Mouse (Mus musculus) hindbrain, postnatal 0 days (tissue): ENCODE data around the gene Card19. TPM values are rescaled to one million over a fixed set of nuclear protein-coding genes. Genes with fewer than 3 reads are reported as not detected.
A peak's percentile ranks its signal among the peaks of the same experiment; 100 is the strongest.

ENCODE experiments used
- ATAC-seq: fragments of 200-750 bp; cut with Nextera tagmentation; 2 replicates; pipeline ENCODE4 v1.8.0; 2017; ENCODE audit warnings: mild to moderate bottlenecking, moderate TSS enrichment, moderate library complexity
- DNase-seq: peaks from one replicate; pipeline ENCODE4 v3.0.0-alpha.2; 2015; ENCODE audit warnings: low spot score
- H3K27ac ChIP-seq: fragments of 300-500 bp; sonication (generic); 2 replicates; pipeline ENCODE4 v1.5.1; 2014; ENCODE audit warnings: mild to moderate bottlenecking
- H3K27me3 ChIP-seq: fragments of 300-500 bp; sonication (generic); 2 replicates; pipeline ENCODE4 v1.6.1; 2014; ENCODE audit warnings: low read length, mixed read lengths; ENCODE audit not compliant: insufficient read depth
- H3K36me3 ChIP-seq: fragments of 300-500 bp; sonication (generic); 2 replicates; pipeline ENCODE4 v1.6.1; 2014; ENCODE audit warnings: low read length, mixed read lengths; ENCODE audit not compliant: insufficient read depth
- H3K4me1 ChIP-seq: fragments of 300-500 bp; sonication (generic); 2 replicates; pipeline ENCODE4 v1.6.1; 2014; ENCODE audit warnings: antibody characterized with exemption, low read length, mixed read lengths; ENCODE audit not compliant: insufficient read depth
- H3K4me2 ChIP-seq: fragments of 300-500 bp; sonication (generic); 2 replicates; pipeline ENCODE4 v1.6.1; 2014; ENCODE audit warnings: low read depth, mild to moderate bottlenecking, low read length, moderate library complexity, mixed read lengths
- H3K4me3 ChIP-seq: fragments of 300-500 bp; sonication (generic); 2 replicates; pipeline ENCODE4 v1.5.1; 2014; ENCODE audit warnings: low read length
- H3K9ac ChIP-seq: fragments of 300-500 bp; sonication (generic); replicated peaks from 2 replicates; pipeline ENCODE4 v1.6.1; 2014; ENCODE audit warnings: mild to moderate bottlenecking, low read length, moderate library complexity, mixed read lengths
- H3K9me3 ChIP-seq: fragments of 300-500 bp; sonication (generic); 2 replicates; pipeline ENCODE4 v1.6.1; 2016; ENCODE audit warnings: low read length, mixed read lengths
- CTCF ChIP-seq: IDR thresholded peaks from 2 replicates; pipeline ENCODE4 v1.5.1; 2016; ENCODE audit warnings: antibody characterized with exemption, control low read depth, low read depth
- whole genome bisulfite sequencing: fragments of 180-500 bp; shearing (Covaris S2); extraction: QIAGEN DNeasy Blood & Tissue Kit; methylation state at CpG from one replicate; pipeline ENCODE4 v1.1.7; 2014; 5-methylcytosine and 5-hydroxymethylcytosine counted together
- polyA plus RNA-seq: library from polyadenylated mRNA; unstranded; fragments of >200 nt; fragmentation: Nextera tagmentation; extraction: Ambion mirVana; gene quantifications from 2 replicates; pipeline ENCODE4 v1.2.1, GENCODE M21; 2015
- total RNA-seq: library from RNA; depleted of rRNA; stranded (reverse); fragments of >200 nt; gene quantifications from 2 replicates; pipeline ENCODE4 v1.2.3, GENCODE M21; 2014; rRNA removed

The Card19 gene
- 18.4 and 34.8 TPM in 2 replicates for total RNA-seq
- 49.6 and 50.8 TPM in 2 replicates for polyA plus RNA-seq

GRCm38 (mm10) chr13:49215504-49216219 is at the start of gene Card19:
Gene Card19, minus strand, starts transcription at chr13:49216037.
- Histone ChIP-seq H3K27ac (peak within 1 kb of the TSS; percentile 59), H3K27me3 (no peaks in the 10 kb centered on the region), H3K9me3 (no peaks in the 10 kb centered on the region), H3K9ac (peak within 1 kb of the TSS; percentile 68), H3K4me2 (peak within 1 kb of the TSS; percentile 90), H3K4me1 (peaks cover 28% of the 10 kb centered on the region), H3K36me3 (no peaks in the 10 kb centered on the region), H3K4me3 (peak within 1 kb of the TSS; percentile 65)
- peak; percentile 94 for DNase-seq
- TF ChIP-seq CTCF = no peak
- under 1% methylated on average over 69 of the region's 78 CpGs for WGBS
- peak; percentile 87 for ATAC-seq

DNA sequence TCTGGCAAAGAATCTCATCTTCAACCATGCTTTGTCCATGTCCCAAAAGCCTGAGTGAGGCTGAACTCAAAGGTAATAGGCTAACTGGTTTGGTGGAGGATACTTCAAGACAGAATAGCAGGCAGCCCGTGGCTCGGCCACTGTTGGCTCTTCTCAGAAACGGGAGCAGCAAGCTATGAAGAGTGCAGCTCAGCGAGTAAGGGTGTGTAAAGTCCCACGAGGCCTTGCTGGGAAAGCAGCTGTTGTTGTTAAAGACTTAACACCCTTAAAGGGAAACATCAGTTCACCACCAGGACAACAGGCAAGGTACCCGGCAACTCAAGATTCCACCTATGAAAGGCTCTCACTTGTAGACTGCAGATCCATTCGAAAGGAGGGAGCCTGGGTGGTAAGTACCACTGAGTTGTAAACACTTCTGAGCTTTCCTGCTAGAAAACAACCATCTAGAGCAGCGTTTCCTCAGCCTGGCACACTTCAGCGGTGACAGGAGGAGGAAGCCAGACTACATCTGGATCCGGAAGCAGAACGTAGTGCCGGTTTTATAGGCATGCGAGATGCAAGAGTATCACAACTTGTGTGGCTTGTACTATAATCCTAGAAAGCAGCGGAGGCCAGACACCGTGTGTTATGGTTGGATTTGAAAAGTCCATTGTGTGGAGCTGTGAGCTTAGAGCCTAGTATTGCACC is 44.3 kb upstream of the Card19 start:
- Histone ChIP-seq H3K4me1 (no peaks in the 10 kb centered on the region), H3K4me3 (no peak overlapping the region), H3K27ac (no peak overlapping the region), H3K36me3 (no peaks in the 10 kb centered on the region; the same call in 1 of the 2 replicates), H3K9ac (no peak overlapping the region), H3K27me3 (no peaks in the 10 kb centered on the region), H3K9me3 (no peaks in the 10 kb centered on the region), H3K4me2 (no peak overlapping the region)
- no peak for TF ChIP-seq CTCF
- 82% methylated on average over 15 of the region's 15 CpGs for WGBS
- DNase-seq (no peak), ATAC-seq (no peak)

- H3K9ac ChIP-seq = no peak overlapping the region
- WGBS = 81% methylated on average over 3 of the region's 3 CpGs
- H3K4me1 ChIP-seq = no peaks in the 10 kb centered on the region
- ATAC-seq = no peak
- H3K27ac ChIP-seq = no peak overlapping the region
- no peak overlapping the region for H3K4me3 ChIP-seq
- H3K9me3 ChIP-seq = no peaks in the 10 kb centered on the region
- H3K27me3 ChIP-seq = no peaks in the 10 kb centered on the region
- no peak overlapping the region for H3K4me2 ChIP-seq
- no peaks in the 10 kb centered on the region for H3K36me3 ChIP-seq
- TF ChIP-seq CTCF = no peak
- DNase-seq = no peak
Observed at GRCm38 (mm10) chr13:49257819-49258313, 42.0 kb upstream of the Card19 start.

DNA sequence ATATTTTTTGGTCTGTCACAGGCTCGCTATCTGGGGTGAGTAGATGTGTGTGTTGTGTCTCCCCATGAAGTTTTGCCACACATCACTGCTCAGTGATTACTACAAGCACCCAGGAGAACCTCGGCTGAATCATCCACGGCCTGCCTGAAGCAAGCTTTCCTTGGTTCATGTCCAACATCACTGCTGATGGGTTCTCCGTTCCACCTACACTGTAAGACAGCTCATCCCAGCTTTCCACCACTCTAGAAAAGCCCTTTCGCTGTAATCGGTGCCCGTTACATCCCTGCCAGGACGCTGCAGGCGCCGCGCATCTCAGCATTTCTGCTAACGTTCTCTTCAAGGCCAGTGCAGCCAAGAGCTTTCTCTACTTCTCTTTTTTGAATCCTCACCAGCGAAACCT is 36.9 kb upstream of the Card19 start:
- H3K27ac ChIP-seq = no peak overlapping the region
- no peaks in the 10 kb centered on the region for H3K9me3 ChIP-seq
- no peaks in the 10 kb centered on the region for H3K36me3 ChIP-seq
- DNase-seq = no peak
- no peak for TF ChIP-seq CTCF
- H3K27me3 ChIP-seq = no peaks in the 10 kb centered on the region; the same call in 1 of the 2 replicates
- H3K4me2 ChIP-seq = no peak overlapping the region
- no peak for ATAC-seq
- no peak overlapping the region for H3K4me3 ChIP-seq
- WGBS = 88% methylated on average over 13 of the region's 13 CpGs
- no peak overlapping the region for H3K9ac ChIP-seq
- no peaks in the 10 kb centered on the region for H3K4me1 ChIP-seq

- ATAC-seq (no peak), DNase-seq (no peak)
- Histone ChIP-seq H3K9me3 (no peaks in the 10 kb centered on the region), H3K4me2 (no peak overlapping the region), H3K27ac (no peak overlapping the region), H3K36me3 (no peaks in the 10 kb centered on the region), H3K9ac (no peak overlapping the region), H3K4me1 (no peaks in the 10 kb centered on the region), H3K4me3 (no peak overlapping the region), H3K27me3 (peaks cover 3% of the 10 kb centered on the region)
- WGBS = 69% methylated on average over 2 of the region's 2 CpGs
- TF ChIP-seq CTCF = no peak
Observed at GRCm38 (mm10) chr13:49252113-49252512, 36.3 kb upstream of the Card19 start.

- no peak for TF ChIP-seq CTCF
Observed at GRCm38 (mm10) chr13:49250716-49251517, 35.1 kb upstream of the Card19 start.

More at GRCm38 (mm10) chr13:49250716-49251517, 35.1 kb upstream of the Card19 start:
- Histone ChIP-seq H3K9me3 (no peaks in the 10 kb centered on the region), H3K9ac (no peak overlapping the region), H3K36me3 (no peaks in the 10 kb centered on the region), H3K27me3 (peaks cover 7% of the 10 kb centered on the region), H3K27ac (no peak overlapping the region), H3K4me3 (no peak overlapping the region), H3K4me2 (no peak overlapping the region), H3K4me1 (no peaks in the 10 kb centered on the region)
- WGBS = 37% methylated on average over 4 of the region's 4 CpGs
- ATAC-seq (no peak), DNase-seq (no peak)
